Mouse (Mus musculus): Measurements from ENCODE around the gene Cachd1.

Gene Cachd1

DNA sequence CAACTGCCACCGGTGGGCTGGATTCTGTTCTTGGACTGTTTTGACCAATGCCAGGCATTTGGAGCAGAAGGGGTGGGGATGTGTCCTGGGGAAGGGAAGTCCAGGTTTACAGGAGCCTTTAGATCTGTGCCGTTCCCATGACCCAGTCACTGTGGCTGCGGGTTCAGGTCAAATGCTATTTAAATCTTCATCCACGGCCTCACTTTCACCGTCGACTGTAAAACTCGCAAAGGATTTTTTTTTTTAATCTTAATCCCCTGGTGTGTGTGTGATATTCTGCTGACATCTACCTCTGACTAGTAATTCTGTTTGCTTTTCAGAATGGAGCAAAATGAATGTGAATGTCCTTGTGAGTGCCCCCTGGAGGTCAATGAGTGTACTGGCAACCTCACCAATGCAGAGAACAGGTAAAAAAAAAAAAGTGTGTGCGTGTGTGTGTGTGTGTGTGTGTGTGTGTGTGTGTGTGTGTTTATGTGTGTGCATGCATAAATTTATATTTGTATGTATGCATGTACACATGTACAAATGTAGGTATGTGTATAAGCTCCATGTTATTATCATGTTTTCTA lies 211.8 kb downstream of the Cachd1 start:
- no peak for DNase-seq (ENCODE audit: low spot score in 2 of 2)

DNA sequence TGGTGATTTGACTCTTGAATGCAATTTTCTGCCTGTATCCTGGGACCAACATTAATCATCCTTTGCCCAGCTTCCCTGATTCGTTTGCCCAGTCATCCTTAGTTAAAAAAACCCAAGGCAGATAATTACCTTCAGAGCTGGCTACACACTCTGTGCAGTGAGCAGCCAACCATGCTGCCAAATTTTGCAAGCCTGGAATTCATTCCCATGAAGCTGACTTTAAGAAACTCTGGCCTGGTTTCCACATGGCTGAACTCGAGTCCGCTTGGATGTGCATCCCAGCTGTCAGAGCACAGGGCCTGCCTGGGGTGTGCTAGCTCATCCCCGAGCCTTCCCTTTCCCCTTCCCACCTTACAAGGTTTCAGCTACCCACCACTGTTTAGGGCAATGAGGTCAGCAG lies 214.5 kb downstream of the Cachd1 start:
- peak in 1 of 2 experiments; percentile 8 for DNase-seq (ENCODE audit: low spot score in 2 of 2)

DNA sequence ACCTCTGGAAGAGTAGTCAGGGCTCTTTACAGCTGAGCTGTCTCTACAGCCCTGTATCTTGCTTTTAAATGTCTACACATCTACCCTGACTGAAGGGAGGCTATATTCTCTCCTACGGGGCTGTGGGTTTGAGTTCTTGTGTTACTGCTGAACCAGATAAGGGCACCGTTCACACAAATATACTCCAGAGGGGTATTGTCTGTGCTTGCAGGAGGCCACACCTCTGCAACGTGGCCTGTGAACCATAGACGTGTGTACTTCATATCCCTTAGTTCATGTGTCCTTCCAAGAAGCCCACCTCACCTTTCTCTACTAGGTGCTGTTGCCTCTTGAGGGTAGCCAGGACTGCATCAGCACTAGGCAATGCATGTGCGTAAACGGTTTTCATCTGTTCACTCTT lies 215.6 kb downstream of the Cachd1 start:
- DNase-seq (ENCODE audit: low spot score in 2 of 2) = no peak

DNA sequence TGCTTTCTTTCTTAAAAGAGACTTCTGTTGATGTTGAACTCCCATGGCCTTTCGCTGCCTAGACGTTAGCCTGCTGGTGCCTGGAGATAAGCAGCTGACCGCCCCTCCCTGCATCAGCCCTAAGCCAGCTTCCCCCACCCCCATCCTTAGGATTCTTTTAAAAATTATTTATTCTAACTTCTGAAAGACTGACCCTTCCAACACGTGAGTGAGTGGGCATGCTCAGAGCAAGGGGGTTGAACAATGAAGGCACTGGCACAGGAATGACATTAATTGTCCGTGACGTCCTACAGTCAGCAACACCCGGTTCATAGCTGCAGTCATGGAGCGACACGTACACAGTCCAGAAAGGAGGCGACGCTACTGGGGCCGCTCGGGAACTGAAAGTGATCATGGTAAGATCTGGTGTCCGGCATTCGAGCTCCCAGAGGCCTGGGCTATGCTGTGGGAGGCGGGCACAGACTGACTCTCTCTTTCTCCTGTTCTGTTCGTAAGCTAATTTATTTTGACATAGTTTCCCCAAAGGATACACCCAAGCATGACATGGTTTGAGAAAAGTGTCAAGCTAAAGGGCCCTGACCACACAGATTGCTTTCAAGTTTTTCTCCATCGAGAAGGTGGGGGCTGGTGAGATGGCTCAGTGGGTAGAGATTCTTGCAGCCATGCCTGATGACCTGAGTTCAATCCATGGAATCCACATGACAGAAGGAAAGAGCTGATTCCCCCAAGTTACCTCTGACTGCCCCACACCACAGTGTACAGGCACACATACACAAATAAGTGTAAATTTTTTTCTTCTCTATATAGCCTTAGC lies 218.2 kb downstream of the Cachd1 start:
- no peak for DNase-seq (ENCODE audit: low spot score in 2 of 2)

DNA sequence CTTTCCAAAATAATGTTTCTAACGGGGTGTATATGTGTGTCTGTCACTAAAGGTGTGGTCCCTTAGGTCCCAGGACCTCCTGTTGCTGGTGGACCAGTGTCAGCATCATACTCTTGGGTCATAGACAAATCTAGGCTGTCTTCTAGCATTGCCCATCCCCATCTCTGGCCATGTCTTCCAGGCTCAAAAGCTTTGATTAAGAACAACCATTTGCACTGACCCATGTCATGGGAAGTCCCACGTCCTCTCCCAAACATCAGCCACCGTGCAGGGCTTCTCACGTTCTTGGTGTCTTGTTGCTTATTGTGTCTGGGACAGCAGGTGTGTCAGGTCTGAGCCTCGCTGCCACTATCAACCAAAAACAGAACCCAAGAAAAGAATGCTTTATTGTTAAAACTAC lies 219.1 kb downstream of the Cachd1 start:
- no peak for DNase-seq (ENCODE audit: low spot score in 2 of 2)

DNA sequence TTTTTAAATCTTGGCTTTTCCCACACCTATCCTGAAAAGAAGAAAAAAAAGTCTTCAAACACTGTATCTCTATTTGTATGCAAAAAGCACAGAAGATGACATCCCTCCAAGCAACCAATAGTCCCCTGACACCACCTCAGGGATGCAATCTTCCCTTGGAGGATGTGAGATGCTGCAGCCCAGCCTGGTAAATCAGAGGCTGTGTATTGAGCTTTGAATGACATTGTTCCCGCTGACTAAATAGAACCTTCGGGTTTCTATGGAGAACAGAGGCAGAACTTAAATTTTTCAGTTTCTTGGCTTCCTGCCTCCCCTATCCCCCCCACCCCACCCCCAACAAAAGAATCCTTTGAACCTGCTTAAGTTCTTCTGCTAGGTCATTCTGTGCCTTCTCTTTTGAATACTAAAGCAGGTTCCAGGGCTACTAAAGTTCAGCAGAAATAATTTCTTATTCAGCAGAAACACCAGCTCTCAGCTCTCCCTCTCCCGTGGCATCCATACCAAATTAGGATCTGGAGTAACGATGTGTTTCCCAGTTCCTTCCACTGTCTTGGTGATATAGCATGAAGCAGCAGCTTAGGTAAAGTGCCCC lies 219.7 kb downstream of the Cachd1 start:
- DNase-seq (ENCODE audit: low spot score in 2 of 2) = no peak

DNA sequence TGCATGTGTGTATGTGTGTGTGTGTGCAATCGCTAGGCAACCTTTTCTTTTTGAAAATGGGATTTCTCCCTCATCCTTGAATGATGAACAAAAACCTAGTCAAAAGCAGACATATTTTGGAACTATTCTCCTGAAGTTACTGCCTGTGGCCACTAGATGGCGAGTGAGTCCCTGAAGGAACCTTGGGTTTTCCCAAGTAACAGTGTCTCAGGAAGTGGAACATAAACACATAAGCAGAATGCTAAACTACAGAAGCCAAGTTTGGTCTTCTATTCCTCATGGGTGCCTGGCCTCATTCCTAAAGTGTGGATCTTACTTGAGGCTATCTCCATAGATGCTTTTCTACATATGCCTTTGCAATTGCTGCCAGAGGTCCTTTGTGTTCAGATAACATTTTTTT lies 221.7 kb downstream of the Cachd1 start:
- peak in 1 of 2 experiments; percentile 28 for DNase-seq (ENCODE audit: low spot score in 2 of 2)

DNA sequence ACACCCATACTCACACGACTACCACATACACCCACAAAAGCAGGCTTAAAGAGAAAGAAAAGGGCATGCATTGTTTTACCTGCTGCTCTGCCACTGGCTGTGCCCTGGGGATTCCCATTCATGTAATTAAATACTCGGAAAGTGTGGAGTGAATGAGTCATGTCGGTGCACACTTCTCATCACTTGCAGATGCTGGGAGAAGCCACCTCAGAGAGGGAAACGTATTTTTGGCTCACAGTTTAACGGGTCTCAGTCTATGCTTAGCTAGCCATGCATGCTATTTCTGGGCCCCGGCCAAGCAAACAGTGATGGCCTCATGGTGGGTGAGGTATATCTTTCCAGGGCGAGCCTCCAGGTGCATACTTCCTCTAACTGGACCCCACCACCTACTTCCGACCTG lies 222.4 kb downstream of the Cachd1 start:
- DNase-seq (ENCODE audit: low spot score in 2 of 2) = no peak

DNA sequence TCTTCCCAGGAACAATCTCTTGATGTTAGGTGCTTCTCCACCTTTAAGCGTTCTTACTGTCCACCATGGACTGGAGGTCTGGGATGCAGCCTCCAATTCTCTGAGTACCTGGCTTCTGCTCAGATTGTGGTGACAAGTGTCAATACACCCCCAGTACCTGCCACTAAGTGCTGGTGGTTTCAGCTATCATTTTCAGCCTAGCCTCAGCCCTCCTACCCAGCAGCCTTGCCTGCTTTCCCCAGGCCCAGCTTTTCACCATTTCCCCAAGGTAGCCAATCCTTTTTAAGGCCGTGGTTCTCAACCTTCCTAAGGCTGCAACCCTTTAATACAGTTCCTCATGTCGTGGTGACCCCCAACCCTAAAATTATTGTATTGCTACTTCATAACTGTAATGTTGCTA lies 224.1 kb downstream of the Cachd1 start:
- DNase-seq (ENCODE audit: low spot score in 2 of 2) = no peak

DNA sequence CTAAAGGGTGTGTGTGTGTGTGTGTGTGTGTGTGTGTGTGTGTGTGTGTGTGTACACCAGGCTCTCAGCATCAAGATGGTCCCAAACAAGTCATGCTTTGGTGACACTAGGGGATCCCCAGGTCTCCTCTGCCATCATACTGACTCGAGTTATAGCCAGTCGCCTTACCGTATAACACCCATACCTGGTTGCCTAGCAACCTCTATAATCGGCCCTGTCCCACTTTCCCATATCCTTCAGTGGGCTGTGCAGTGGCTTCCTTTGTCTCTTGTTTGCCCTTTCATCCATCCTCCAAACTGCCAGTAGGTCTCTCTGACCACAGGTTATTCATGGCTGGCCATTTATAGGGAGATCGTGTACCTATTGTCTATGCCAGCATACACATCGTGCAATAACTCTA lies 224.6 kb downstream of the Cachd1 start:
- DNase-seq (ENCODE audit: low spot score in 2 of 2) = no peak

DNA sequence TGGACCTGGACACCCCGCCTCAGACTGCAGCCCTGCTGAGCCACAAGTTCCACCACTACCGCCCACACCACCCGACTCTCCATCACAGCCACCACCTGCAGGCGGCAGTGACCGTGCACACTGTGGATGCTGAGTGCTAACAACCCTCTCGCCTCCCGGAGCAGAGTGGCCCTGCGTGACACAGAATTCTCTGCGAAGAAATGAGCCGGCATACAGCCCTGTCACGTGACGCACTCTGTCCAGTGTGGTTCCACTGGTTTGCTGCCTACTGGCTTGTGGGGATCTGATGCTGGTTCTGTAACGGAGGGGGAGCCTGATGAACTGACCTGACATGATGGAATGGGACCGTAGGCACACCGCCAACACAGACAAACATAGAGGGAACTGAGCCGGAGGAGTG lies 226.5 kb downstream of the Cachd1 start:
- DNase-seq (ENCODE audit: low spot score in 2 of 2) = no peak

DNA sequence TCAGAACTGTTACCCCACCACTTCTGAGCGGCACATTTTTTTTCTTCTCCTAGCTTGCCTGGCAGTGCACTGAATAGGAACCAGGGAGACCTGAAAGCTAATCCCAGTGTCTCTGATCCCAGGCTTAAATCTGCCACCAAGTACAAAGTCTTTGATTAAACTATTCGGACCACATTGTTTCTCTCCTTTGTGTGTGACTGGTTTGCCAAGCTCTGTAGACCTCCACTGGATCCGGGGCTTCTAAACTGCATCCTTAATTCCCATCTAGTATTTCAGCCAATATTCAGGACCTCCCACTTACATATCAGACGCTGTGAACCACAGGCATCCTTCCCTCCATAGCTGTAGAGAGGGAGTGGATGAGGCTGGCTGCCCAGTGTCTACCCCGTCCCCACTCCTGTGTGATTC lies 231.9 kb downstream of the Cachd1 start:
- no peak for DNase-seq (ENCODE audit: low spot score in 2 of 2)

DNA sequence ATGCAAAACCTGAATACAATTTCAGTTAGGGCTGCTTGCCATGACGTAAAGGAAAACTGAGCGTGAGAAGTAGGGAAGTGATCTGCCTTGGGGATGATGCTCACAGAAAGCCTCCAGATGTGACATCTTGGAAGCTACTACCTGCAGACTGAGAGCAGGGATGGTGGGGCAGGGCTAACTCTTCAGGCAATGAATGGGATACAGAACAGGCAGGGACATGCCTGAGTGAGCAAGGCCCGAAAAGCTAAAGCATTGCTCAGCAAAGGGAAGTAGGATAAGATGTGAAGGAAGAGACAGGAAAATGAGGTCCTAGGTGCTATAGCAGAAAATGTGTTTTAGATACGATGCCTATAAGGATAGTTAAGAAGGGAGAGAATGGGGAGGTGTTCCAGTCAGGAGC lies 232.6 kb downstream of the Cachd1 start:
- no peak for DNase-seq (ENCODE audit: low spot score in 2 of 2)

DNA sequence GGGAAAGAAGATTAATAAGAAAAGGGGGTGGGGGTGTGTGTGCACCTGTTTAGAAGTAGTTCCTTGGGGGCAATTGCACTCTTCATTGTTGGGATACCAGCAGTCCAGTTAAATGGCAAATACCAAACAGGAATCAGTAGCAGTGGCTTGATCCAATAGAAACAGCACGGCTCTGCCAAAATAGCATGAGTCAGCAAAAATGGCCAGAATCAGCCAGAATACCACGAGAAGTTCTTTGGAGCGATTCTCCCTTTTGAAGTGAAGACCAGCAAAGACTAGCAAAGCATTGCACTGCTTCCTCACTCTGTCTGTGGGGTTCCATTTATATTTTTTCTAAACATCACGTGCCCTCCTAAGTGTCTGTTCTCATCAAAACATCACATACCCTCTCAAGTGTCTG lies 241.3 kb downstream of the Cachd1 start:
- no peak for DNase-seq (ENCODE audit: low spot score in 2 of 2)

DNA sequence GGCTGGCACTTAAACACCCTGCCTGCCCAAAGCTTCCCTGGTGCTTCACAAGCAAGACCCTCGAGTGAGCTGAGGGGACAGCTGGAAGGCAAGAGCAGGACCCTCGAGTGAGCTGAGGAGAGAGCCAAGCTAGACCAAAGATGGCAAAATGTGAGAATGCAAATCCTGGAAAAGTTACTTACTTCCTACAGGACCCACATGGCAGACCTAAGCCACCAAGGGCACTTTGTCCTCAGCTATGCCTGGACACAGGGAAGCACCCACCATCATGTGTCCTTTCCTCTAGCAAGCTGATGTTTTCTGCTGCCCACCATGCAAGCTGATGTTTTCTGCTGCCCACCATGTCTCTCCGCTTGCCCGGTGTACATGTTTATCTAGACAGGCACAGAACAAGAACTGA lies 244.1 kb downstream of the Cachd1 start, which contains the start of gene Gm10577:
TSS of gene Gm10577 (minus strand) at position 101 of the 400 bp plus-strand sequence.
- no peak for DNase-seq (ENCODE audit: low spot score in 2 of 2)

DNA sequence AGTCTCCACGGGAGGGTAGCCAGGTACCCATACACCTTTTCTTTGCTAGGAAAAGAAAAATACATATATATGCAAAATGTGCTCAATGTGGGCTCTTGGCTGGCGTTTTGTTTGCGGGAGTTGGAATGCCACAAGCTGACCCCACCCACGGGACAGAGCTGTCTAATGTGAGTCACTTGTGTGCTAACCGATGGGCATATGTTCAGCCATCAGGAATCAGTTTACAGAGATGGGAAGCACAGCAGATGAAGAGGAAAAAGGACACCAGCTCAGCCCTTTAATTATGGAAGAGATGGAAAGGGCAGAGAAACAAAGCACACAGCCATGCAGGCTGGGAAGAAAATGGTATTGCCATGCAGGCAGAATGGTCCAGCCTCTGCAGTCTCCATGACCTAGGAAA lies 250.1 kb downstream of the Cachd1 start:
- no peak for DNase-seq (ENCODE audit: low spot score in 2 of 2)

DNA sequence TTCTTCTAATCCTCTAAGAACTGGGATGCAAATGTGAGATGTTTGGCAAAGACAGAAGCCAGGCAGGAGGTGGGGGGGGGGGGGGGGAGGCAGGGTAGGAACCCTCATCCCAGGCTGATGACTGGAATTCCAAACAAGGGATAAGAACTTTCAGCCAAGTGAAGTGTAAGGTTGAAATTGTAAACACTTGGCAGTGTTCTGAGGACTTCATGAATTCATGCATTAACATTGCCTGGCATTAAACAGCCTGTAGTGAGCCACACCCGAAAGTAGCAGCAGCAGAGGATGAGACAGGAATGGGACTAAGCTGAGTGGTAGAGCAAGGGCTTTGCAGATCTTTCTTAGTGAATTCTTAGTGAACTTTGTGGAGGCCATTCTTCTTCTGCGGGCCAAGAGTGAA lies 250.5 kb downstream of the Cachd1 start:
- DNase-seq (ENCODE audit: low spot score in 2 of 2) = no peak

DNA sequence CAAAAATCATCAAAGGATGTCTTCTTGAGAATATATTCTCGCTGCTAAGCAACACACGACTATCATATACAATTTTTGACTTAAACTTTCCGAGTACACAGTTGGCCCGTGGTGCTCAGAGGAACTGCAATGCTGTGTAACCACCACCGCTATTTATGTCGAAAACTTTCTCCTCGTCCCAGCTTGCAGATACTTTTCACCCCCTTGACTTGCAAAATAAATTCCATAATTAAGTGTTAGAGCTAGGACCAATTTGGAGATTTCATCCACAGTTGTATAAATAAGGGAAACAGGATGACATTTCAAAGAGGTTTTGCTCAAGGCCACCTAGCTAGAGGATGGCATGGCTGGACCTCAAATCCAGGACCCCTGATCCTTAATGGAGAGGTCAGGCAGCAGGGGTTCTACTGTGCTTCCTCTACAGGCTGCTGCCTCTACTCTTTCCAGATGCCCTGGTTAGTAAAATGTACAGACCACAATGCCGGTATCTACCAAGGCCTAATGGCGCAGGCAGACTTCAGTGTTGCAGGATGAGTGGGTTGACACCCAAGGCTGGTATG lies 251.5 kb downstream of the Cachd1 start:
- no peak for DNase-seq (ENCODE audit: low spot score in 2 of 2)

DNA sequence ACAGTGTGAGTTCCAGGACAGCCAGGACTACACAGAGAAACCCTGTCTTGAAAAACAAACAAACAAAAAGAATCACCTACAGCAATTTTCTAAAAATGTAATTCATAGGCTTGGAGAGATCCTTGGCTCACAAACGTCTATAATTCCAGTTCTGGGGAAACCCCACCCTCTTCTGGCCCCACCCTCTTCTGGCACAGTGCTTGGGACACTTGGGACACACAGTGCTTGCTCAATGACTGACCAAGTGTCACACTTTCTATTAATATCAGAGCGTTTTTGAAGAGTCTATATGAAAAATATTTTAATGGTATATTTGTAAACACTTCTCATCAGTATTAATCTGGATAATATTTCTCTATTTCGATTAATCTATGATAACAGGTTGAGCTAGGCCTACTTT lies 256.6 kb downstream of the Cachd1 start:
- no peak for DNase-seq (ENCODE audit: low spot score in 2 of 2)

DNA sequence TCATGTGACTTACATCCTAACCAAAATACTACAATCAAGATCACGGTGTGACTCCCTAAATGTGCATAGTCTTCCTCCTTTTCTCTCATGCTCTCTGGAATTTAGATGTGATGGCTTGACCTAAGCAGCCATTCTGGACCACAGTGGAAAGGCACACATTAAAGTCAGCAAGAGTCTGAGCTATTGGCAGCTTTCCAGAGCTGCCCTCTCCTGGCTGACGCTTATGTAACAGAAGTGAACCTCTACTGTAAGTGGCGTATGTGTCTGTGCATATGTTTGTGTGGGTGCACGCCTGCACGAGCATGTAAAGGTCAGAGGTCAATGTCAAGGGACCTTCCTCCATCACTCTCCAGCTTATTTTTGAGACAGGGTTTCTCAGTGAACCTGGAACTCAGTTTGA lies 258.7 kb downstream of the Cachd1 start:
- DNase-seq (ENCODE audit: low spot score in 2 of 2) = no peak

DNA sequence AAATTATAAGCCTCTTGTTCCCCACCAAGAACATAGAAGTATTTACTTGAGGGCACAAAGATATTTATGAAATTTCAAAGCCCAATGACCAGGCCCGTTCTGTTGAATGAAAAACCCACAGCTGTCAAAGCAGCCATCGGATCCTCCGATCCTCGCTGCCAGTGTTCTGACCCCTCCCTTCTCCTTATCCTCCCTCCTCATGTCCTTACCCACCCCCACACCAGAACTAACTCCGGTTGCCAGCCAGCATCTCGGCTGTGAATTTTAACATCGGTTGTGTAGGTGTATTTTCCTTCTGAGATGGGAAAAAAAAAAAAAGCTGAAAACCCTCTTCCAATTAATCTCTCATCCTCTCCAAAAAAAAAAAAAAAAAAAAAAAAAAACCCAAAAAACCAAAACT lies 260.7 kb downstream of the Cachd1 start:
- no peak for DNase-seq (ENCODE audit: low spot score in 2 of 2)

DNA sequence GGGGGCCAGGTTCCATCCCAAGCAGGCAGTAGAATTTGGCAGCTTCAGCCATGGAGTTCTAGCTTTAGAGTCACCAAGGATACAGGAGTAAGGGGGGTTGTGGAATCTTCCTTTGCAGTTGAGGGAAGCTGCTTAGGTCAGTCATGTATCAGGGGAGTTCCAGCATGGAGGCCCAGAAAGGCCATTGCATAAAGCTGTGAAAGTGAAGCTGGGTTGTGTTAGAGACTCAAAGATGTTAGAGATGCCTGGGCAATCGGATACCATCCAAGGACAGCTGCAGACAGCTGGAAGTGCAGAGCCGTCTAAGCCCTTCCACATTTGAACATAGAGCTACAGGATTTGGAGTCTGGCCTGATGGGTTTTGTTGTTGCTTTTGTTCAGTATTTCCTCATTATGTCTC lies 267.2 kb downstream of the Cachd1 start:
- no peak for DNase-seq (ENCODE audit: low spot score in 2 of 2)

DNA sequence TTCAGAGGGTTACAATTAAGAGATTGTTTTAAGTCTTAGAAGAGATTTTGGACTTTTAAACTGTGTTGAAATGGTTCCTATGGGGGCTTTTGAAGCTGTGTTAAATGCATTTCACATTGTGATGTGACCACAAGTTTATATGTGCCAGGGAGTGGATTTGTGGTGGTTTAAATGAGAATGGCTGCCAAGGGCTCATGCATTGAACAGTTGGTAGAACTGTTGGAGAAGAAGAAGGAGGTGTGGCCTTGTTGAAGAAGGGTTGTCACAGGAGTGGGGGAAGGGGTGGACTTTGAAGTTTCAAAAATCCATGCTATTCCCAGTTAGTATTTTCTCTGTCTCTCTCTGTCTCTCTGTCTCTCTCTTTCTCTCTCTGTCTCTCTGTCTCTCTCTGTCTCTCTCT lies 267.7 kb downstream of the Cachd1 start:
- DNase-seq (ENCODE audit: low spot score in 2 of 2) = no peak
